Mouse (Mus musculus): ENCODE measurements around the gene Chchd6.

Chchd6 gene

DNA sequence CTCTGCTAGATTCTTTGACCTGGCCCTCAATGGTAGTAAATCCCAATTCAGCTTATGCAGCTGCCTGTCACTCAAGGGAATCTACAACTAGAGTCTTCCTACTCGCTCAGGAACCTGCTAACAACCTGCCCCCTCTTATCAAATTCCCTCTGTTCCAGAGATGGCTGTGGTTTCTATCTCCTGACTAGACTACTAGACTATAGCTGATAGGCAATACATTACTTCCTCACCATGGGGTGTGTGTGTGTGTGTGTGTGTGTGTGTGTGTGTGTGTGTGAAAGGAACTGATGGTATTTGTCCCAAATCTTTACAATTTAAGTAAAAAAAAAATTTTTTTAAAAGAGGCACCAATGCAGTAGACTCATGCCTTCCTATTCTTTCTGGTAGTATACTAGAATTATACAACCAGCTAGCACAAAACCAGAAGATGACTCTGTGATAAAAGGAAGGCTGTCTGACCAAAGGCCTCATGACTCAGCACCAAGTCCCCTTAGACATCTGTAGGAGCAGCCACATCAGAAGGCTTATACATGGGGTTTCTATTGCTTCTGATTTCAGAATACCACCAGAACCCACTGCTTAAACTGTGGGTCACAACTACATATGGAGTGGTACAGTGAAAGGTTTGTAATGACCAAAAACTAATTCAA, 57.2 kb downstream of the Chchd6 start:
- no peak for ATAC-seq (ENCODE audit: insufficient number of reproducible peaks, low FRiP score, low TSS enrichment)

DNA sequence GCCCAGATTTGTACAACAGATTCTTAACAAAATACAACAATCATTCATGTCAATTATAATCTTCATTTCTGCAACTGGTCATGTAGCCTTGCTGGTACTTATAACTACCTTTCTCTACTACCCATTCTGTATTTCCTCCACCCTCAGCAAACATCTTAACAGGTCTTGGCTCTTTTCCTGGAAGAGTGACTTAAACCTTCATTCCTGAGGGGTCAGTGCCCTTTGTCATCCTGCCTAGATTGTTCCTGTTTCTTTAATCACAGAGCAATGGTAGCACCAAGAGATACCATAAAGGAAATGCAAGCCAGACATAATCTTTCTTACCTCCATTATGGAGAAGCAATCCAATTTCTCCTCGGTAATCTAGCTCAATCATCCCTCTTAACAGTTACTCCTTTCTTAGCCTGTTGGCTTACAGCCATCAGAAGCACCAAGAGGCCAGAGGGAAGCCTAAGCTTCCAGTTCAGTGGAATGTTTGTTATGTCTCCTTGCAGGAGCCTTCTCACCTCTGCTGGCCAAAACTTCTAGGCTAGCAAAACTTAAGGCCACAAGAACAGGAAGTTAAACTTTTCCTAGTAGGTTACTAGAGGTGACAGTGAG, 59.7 kb downstream of the Chchd6 start:
- ATAC-seq (ENCODE audit: insufficient number of reproducible peaks, low FRiP score, low TSS enrichment) = no peak

DNA sequence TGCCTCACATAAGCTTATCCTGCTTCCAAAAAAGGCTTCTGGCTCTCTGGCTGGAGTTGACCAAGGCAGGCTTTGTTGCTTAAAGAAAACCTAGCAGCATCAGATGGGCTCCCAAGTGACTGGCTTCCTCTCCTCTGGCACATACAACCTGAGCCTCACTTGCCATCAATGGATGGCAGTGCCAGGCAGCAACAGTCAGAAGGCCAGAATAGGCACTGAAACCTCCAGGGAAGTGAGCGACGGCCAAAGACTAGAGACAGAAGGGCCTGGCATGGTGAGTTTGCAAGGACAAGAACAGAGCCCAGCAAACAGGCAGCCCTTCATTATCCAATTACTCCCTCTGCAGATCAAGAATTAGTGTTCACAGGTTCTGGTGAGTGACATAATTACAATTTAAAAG, 70.7 kb downstream of the Chchd6 start:
- peak; percentile 93 for ATAC-seq (ENCODE audit: insufficient number of reproducible peaks, low FRiP score, low TSS enrichment)

DNA sequence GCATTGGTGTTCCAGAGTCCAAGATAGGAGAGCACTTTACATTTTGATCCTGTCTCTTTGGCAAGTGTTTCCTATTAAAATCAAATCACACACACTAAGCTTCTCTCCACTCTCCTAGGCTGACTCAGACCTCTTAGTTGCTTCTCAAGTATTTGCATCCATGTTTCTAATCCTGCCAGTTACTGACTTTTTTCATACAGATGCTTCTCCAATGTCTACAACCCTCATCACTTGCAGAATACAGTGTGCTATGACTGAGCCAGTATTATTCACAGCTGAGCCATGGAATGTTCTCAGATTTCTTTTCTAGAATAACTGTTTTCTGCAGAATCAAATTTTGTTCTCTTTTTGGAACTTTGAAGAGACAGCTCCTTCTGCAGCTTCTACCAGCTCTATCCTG, 85.3 kb downstream of the Chchd6 start:
- ATAC-seq (ENCODE audit: insufficient number of reproducible peaks, low FRiP score, low TSS enrichment) = no peak

DNA sequence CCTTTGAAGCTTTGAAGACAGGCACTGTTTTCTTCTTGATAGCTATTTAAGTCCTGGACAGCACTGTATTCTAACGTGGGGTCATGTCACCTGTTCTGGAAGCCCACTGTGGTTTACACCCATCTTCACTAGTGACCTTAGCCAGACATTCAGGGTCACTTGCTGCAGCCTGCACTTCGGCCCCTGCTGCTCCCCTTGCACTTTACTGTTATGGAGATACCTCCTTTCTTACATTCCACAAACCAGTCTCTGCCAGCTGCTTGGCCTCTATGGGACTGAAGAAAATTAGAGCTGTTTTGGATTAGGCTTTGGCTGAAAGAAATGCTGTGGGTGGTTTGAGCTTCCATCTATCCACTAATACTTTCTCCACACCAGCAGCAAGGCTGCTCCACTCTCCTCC, 86.7 kb downstream of the Chchd6 start:
- ATAC-seq (ENCODE audit: insufficient number of reproducible peaks, low FRiP score, low TSS enrichment) = no peak

DNA sequence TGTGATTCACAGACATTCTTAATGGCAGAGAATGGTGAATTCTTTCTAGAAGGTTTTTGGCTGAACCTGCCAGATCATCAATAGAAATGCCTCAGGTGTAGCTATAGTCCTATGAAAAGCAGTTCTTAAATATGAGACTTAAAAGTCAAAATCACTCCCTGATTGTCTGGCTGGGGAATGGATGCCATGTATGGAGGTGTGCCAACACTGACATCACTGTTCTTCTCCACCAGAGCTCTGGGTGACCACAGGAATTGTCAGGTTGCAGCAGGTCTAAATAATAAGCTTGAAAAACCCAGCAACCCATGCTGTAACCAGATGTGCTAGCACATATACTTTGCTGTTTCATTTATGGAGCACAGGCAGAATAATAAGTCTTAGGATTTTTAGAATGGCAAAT, 87.2 kb downstream of the Chchd6 start:
- no peak for ATAC-seq (ENCODE audit: insufficient number of reproducible peaks, low FRiP score, low TSS enrichment)

DNA sequence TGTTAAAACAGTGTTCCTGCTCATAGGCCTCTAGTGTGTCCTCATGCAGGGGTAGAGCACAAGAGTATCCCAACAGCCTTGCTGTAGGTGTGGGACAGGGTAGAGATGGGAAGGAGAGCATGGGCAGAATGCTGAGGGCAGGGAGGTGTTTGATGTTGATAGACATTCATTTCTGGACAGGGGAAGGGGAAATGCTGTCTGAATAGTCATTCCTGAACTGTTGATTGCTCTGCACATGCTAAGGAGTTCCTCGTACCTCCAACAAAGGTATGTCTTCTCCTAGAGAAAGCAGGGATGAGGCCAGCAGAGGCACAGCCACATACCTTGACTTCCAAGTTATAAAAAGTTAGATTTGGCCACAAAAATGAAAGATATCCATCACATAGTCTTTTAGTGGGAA, 95.5 kb downstream of the Chchd6 start:
- ATAC-seq (ENCODE audit: insufficient number of reproducible peaks, low FRiP score, low TSS enrichment) = no peak

DNA sequence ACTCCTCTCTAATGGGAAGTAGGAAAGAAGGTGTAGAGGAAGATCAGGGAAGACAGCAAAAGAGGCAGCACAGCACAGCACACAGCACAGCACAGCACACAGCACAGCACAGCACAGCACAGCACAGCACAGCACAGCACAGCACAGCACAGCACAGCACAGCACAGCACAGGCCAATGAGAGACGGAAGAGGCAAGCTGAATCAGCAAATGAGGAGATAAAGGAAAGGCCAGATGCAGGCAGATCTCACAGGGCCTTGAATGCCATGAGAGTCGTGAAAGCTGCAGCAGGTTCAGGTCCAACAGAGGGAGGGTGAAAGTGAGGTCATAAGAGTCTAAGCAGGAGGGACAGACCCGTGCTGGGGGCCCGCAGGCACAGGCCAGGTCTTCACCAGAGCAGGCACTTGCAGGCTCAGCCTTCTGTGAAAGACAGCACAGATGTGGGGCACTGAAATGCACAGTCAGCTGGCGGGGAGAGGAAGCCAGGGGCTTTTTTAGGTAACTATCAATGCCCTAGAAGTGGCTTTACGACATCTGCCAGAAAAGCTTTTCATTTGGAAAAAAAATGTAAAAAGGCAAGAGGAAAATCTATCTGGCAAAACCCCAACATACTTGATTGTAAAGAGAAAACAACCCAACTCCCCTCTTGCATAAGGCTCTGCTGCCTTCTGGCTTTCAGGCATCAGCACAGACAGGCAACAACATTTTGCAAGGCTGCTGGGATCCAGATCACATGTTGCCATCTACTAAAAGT, 96.5 kb downstream of the Chchd6 start:
- ATAC-seq (ENCODE audit: insufficient number of reproducible peaks, low FRiP score, low TSS enrichment) = no peak

DNA sequence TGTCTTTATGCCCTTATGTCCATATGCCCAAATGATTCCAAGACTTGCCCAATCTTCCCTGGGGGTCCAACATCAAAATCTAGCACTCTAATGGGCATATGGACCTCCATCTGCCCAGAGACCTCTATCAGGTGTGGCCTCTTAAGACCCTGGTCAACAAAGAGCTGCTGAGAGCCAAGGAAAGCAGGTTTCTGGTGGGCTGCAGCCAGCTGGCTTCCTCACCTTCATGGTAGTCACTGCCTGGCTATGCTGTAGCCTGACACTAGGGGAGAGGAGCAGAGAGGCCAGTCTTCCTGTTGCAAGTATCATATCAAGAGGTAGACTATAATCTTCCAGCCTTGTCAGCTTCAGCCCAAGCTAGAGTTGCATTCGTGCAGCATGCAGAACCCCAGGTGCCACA, 98.5 kb downstream of the Chchd6 start:
- no peak for ATAC-seq (ENCODE audit: insufficient number of reproducible peaks, low FRiP score, low TSS enrichment)

DNA sequence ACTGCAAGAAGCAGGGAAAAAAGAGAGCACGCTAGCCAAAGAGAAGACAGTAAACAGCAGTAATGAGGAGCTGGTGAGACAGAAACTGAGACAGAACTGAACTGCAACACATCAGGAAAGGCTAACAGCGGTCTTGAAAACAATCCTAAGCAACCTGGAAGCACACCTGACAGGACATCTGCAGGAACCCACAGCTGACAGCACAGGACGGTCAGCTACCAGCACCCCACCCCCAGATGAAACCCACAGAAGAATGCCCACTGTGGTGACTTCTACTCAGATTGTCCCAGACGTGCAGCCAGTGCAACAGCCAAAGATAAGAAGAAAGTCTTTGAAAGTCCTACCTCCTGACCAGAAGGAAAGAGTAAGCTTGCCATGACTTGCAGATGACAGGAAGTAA, 103.1 kb downstream of the Chchd6 start:
- no peak for ATAC-seq (ENCODE audit: insufficient number of reproducible peaks, low FRiP score, low TSS enrichment)

DNA sequence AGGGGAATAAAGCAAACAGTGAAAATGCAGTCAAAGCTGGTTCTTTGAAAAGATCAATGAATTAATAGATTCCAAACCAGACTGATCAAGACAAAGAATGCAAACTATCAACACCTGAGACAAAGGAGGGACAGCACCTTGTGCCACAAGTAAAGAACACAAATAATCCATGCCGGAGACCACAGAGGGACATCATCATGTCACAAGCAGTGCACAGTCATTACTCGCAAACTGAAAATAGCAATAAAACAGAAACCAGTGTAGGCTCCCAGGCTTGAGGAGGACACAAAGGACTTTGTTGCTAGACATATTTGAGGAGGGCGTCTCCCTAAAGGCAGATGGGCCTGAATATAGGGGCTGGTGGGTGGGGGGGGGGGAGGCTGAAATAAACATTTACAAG, 105.1 kb downstream of the Chchd6 start:
- ATAC-seq (ENCODE audit: insufficient number of reproducible peaks, low FRiP score, low TSS enrichment) = no peak

DNA sequence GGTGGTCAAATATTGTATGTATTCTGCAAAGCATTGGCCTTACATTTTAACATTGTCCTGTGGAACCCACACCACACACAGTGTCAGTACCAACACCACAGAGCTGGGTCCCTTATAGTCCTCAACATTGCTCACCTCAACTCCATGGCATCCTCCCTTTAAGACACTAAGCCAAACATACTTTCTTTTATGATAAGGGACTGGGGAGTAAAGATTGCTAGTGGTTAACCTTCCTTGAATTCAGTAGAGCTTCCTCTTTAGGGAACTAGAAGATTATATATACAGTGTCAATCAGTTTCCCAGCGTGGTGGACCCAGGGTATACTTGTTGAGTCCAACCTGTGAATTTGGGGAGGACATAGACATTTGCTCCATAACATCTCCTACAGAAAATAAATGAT, 105.9 kb downstream of the Chchd6 start:
- ATAC-seq (ENCODE audit: insufficient number of reproducible peaks, low FRiP score, low TSS enrichment) = no peak

DNA sequence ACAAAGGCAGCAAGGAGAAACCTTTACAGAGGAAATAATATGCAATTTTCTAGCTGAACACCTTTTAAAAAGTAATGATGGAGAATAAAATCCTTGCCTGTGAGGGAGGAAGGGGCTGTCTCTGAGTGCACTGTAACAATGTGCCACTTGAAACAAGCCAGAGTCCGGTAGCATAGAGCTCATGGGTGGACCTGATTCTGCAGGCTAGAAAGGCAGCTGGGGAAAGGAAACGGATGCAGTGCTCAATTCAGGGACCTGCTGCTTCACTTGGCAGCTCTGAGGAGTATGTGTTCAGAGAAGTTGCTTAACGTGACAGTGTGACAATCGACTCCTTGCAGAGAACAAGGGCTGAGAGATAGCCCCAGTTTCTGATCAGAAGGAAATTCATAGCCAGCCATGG, 109.4 kb downstream of the Chchd6 start:
- no peak for ATAC-seq (ENCODE audit: insufficient number of reproducible peaks, low FRiP score, low TSS enrichment)

DNA sequence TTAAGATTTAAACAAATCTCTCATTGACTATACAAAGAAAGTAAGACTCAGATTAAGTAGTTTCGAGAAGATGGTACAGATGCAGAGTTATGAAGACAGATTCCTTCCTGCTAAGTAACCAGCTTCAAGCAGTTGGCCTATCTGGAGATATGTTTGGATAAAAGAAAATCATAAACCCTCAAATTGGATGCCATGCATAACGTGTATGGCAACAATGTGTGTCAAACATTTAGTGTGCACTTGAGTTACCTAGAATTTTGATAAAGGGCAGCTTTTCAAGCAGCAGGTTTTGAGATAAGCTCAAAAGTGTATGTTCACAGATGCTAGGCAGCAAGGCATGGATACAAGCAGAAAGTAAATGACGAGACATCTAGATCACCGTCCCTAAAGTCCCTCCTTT, 114.3 kb downstream of the Chchd6 start:
- ATAC-seq (ENCODE audit: insufficient number of reproducible peaks, low FRiP score, low TSS enrichment) = no peak

DNA sequence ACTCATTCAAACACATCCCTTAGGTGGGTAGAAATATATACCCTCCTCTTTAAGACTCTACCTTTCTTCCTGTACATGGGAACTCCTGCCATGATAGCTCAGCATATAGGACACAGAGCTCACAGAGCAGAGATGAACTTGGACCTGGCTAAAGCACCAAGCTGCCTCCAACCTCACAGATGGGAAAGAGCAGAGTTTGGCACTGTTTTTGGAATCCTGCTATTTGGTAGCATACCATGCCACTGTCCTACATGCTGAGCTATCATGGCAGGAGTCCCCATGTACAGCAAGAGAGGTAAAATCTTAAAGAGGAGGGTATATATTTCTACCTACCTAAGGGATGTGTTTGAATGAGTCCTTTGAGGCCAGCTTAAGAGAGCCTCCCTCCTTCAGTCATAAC, 127.5 kb downstream of the Chchd6 start:
- peak; percentile 56 for ATAC-seq (ENCODE audit: insufficient number of reproducible peaks, low FRiP score, low TSS enrichment)

DNA sequence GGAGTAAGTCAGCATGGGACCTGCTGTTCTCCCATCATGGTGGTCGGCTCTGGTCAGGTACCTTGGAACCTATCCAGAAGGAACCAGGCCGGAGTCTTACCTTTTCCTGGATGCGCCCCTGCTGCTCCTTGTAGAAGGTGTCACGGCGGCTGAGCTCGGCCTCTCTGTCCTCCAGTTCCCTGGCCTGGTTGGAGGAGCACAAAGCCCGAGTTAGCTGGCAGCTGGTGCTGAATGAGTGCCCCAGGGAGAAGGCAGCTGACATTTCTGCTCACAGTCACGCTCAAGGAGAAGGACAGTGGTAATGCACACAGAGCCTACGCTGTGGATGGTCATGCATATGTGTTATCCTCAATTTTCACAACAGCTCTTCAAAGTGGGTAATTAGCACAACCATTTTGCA, 128.2 kb downstream of the Chchd6 start:
- peak; percentile 61 for ATAC-seq (ENCODE audit: insufficient number of reproducible peaks, low FRiP score, low TSS enrichment)

DNA sequence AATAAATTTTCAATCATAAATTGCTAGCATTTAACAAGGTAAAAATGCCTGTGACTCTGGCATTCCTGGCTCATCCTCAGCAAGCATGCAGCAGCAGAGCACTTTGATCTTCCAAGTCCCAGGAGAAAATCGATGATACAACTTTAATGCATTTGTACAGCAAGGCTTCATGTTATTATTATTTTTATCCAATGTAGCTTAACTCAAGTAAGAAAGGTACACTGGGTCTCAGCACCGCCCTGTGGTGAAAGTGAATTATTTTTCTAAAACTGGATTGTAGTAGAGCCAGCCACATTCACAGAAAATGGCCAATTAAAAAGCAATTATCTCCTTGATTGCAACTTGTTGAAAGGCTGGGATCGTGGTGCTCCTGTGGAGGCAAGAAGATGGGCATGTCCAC, 128.6 kb downstream of the Chchd6 start:
- ATAC-seq (ENCODE audit: insufficient number of reproducible peaks, low FRiP score, low TSS enrichment) = no peak

DNA sequence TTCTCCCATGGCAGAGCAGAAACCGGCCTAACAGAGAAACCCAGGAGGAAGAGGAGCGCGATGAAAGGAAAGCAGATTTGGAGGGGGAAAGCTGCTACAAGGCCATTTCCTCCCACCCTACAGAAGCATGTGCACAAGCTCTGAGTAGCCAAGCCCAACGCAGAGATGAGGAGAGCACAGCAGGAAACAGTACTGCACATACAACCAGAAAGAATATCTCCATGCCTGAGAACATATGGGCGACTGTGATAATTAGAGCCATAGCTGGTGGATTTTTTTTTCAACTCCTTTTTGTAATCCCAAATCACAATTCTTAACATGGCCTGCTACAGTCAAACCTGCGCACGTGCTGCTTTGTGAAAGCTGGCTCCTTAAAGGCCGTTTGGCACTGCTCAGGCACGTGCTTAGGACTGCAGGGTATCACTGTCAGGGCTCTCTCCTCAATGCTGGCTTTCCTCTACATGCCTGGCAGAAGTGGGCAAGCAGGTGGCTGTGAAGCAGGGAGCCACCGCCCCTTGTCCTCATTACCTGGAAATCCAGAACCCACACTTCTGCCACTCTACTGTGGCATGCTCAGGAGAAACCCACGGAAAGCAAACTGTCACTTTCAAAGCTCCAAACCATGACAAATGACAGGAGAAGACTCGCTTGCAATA, 129.3 kb downstream of the Chchd6 start:
- ATAC-seq (ENCODE audit: insufficient number of reproducible peaks, low FRiP score, low TSS enrichment) = peak; percentile 73

DNA sequence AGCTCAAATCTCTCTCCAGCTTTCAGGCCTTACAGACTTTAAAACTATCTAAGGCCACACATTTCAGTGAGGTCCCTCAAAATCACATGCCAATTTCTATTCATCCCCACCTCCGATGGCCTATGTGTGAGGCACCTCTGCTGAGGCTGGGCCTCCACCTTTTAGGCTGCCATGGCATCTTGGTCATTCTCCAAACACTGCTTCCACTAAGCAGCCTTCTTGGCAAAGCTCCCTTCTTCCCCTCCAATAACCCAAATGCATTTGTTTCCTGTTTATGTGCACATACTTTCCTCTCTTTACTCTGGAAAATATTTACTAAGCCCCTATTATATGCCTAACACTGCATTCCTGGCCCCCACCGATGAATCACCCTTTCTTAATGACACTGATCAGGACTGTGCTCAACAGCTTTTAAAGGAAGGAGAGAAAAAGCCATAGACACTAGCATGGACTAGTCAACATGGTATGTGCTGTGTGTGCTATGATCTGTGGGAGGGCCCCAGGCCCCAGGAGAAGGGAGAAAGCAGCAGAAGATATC, 133.2 kb downstream of the Chchd6 start:
- ATAC-seq (ENCODE audit: insufficient number of reproducible peaks, low FRiP score, low TSS enrichment) = no peak

DNA sequence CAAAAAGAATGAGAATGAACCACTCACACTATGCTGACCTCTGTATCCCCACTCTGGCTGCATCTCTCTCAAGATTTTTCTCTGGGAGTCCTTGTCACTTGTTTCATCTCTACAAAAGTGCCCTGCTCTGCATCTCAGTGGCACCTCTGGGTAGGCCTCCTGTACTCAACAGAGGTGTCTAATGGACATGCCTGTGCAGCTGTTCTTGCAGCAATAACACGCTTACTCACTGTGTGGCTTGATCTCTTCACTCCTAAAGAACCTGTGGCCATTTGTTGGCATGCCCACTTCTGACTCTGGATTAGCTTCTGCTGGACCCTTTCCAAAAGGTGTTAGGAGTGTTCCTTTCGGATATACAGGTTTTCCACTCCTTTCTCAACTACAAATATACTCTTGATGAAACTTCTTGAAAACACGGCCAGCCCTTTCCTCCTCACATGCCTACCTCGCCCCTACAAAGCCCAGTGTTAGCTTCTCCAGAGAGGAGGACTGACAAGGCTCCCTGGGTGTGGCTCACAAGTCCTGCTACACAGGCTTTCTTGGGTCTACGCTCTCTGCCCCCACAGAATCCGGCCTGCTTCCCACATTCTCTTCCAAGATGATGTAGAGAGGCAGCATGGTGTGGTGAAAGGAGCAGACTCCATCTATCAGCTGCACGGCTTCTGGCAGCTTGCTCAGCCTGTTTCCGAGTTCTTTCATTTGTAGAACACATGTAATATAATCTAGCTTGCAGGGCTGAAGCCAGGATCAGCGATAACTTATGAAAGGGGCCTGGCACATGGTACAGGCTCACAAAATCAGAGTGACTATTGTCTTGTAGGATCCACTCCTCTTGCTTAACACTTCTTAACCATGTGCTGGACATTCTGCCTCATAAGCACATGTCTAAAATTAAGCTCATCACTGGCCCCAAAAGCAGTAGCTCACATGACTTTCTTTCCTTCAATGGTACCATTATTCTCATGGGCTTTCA, 133.9 kb downstream of the Chchd6 start:
- no peak for ATAC-seq (ENCODE audit: insufficient number of reproducible peaks, low FRiP score, low TSS enrichment)
